Mouse (Mus musculus) adrenal gland, adult (tissue): ENCODE measurements around the gene Omp.

Experiments
- DNase-seq, 2 experiments: peaks; one replicate each; pipeline ENCODE4 v3.0.0; 2022 to 2023; ENCODE audit warnings: low spot score in 1 of 2; ENCODE audit not compliant: inconsistent age in 2 of 2

The Omp gene

DNA sequence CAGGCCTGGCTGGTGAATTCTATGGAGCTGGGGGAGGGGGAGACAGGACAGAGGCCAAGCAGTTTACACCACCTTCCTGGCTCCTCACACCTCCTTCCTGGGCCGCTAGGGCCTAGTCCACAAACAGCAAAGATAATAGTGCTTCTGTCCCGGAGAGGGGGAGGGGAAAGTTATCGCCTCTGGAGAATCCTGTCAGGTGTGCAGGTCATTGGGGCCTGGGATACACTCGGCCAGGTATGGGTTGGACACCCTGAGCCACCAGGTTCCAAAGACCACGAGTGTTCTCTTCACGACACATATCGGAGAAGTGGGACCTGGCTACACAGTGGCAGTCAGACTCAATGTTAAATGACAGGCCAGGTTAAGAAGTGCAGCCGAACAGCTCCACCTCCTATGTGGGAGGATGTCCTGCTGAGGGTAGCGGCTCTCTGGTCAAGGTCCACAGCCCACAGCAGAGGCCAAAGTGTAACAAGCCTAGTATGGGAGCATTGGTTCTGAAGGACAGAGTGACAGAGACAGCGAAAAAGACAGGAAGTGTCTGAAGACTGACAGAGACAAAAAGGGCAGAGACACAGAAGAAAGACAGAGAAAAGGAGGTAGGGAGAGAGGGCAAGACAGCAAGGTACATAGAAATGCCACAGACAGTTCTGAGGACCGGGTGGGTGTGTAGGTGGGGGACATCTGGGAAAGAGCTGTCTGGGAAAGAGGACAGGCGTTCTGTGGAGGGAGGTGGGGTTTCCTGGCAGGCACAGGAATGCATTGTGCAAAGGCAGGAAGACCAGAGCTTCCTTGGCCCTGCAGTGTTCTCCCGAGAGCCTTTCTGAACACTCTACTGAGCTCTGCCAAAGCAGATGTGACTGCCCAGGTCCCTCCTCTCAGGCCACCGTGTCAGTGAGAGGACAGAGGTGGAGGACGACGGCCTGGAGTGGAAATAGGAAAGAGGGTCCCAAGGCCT is 40.5 kb downstream of the Omp start:
- peak in 1 of 2 experiments; percentile 70 for DNase-seq

DNA sequence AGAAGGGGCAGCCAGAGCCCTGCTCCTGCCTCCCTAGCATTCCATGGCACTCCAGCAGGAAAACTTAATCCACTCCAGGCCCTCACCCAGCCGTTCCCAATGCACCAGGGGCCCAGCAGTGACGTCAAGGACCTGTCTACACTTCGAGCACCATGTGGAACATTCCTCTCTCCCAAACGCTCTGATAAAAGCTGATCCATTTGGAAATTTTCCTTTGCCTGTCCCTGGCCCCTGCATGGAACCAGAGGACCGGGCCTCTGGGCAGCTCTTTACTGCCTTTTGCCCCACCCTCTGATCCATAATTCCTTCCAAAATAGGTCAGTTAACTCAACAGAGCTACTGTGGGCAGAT is 41.4 kb downstream of the Omp start:
- DNase-seq = no peak

DNA sequence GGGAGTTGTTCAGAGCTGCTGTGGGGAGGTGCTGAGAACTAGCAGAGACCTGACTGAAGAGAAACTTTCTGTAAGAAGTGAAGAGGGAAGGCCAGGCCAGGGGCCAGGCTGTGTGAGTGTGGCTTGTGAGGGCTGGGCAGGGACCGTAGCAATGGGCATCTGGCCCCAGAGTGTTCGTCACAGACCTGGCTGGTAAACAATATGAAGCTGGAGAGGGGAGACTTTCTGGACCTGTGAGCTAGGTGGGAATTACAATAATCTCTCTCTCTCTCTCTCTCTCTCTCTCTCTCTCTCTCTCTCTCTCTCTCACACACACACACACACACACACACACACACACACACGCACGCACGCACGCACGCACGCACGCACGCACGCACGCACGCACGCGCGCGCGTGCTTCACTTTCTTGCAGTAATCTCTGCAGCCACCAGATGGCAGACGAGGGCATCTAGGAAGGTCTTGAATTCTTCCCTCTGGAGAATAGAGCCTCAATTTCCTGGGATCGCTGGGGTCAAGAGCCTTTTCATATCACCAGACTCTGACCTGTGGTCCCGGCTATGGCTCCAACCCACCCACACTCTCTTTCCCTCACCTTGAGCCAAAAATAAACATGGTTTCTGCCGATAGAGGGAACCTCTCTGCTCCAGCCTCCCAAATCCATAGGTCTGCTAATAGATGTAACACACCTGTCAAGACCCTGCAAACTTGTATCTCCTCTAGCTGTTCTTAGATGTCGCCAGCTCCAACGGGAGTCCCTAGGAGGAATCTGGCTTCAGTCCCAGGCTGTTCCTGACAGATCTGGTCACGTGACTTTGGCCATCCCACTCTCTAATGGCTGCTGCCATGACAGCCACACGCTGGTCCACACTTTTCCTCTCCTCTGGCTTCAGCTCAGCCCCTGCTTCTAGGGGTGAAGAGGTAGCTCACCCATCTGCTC is 42.0 kb downstream of the Omp start:
- DNase-seq = peak; percentile 75 to 94

DNA sequence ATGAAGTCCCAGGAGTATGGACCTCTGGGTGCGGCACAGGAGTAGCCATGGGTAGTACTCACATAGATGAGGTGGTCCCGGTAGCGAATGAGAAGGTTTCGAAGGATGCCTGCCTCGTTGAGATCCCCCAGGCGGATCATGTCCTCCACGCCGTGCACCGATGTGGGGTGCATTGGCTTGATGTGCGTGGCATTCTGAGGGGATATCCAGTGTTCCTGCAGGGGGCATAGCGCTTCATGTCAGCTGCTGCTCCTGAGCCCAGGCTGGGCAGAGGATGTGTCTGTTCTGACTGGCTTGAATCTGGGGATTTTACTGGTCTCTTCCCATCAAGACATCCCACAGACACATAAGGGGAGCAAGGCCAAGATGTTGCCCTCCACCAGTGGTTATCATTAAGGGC is 42.8 kb downstream of the Omp start:
- no peak for DNase-seq

DNA sequence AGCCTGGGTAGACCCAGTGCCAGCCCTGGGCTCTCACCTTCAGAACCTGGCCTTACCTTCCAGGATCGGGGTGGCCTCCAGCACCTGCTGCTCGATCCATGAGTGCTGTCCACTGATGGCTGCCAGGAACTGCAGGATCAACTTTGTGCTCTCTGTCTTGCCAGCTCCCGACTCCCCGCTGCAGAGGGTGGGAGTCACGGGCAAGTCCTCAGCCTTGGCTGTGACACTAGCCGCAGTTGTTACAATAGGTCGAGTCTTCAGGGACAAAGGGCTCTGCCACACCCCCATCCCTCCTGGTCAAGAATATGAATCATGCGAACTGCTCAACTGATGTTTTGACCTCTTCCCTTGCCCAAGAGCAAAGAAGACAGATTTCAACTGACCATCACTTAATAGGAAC is 47.7 kb downstream of the Omp start:
- no peak for DNase-seq

DNA sequence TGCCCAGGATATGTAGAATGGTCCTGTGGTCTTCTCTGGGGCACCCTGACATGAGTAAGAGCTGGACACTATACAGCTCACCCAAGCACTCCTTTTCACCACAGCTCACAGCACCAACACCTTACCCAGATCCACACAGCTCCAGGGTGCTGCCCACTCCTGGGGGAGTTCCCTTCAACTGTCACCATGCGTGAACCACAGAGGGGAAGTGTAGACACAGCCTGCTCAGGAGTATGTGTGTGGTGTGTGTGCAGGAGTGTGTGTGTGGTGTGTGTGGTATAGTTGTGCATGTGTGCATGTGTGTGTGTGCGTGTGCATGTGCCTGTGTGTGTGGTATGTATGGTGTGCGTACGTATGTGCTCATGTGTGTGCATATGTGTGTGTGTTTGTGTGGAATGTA is 49.5 kb downstream of the Omp start:
- no peak for DNase-seq
